Mouse (Mus musculus): Measurements from ENCODE around the gene Ctrb1. TPM values are rescaled to one million over a fixed set of nuclear protein-coding genes. Genes with fewer than 3 reads are reported as not detected.

Gene Ctrb1
- polyA plus RNA-seq, 1 experiment from 2014 or later, result not detected

DNA sequence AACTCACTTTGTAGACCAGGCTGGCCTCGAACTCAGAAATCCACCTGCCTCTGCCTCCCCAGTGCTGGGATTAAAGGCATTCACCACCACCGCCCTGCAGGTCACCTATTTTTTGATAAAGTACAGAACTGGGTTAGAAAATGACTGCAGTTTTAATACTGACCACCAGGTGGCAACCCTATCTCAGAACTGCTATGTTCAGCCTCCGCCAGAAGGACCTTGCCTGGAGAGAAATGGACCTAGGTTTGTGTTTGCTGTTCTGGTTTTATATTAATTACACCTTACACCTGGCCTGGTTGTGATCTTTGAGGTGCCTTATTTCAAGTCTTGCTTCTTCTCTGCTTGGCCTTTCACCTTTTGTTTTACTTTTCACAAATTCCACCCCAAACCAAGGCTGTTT, 12.7 kb downstream of the Ctrb1 start:
- Histone ChIP-seq H3K27me3 (ENCODE audit: control insufficient read depth, insufficient read depth, low read length) (no peaks in the 10 kb centered on the region), H3K9me3 (replicated peaks; ENCODE audit: control insufficient read depth, low read length) (no peaks in the 10 kb centered on the region; the same call in 1 of the 2 replicates), H3K4me2 (ENCODE audit: low read depth, low read length) (no peak overlapping the region), H3K4me1 (ENCODE audit: control insufficient read depth, insufficient read depth, low read length) (no peaks in the 10 kb centered on the region), H3K36me3 (replicated peaks; ENCODE audit: control insufficient read depth, insufficient read depth, low read depth, low read length) (no peaks in the 10 kb centered on the region), H3K9ac (replicated peaks; ENCODE audit: low read length) (no peak overlapping the region), H3K27ac (replicated peaks; ENCODE audit: low read depth, low read length) (no peak overlapping the region), H3K4me3 (ENCODE audit: low read depth, low read length) (no peak overlapping the region)
- no peak for ATAC-seq (replicated peaks; ENCODE audit: insufficient number of reproducible peaks, low FRiP score, low TSS enrichment, low read depth)
- 36% methylated on average over 3 of the region's 3 CpGs for WGBS
- peak; percentile 83 for DNase-seq (ENCODE audit: low spot score)

GRCm38 (mm10) chr8:111676237-111676636, 14.6 kb downstream of the Ctrb1 start:
- DNase-seq (ENCODE audit: low spot score) (no peak), ATAC-seq (replicated peaks; ENCODE audit: insufficient number of reproducible peaks, low FRiP score, low TSS enrichment, low read depth) (no peak)
- H3K9ac ChIP-seq (replicated peaks; ENCODE audit: low read length), result no peak overlapping the region
- 75% methylated on average over 8 of the region's 8 CpGs for whole genome bisulfite sequencing
- no peaks in the 10 kb centered on the region for H3K27me3 ChIP-seq (ENCODE audit: control insufficient read depth, insufficient read depth, low read length)
- no peaks in the 10 kb centered on the region for H3K4me1 ChIP-seq (ENCODE audit: control insufficient read depth, insufficient read depth, low read length)
- H3K4me2 ChIP-seq (ENCODE audit: low read depth, low read length), result no peak overlapping the region
- H3K4me3 ChIP-seq (ENCODE audit: low read depth, low read length), result no peak overlapping the region
- no peaks in the 10 kb centered on the region for H3K36me3 ChIP-seq (replicated peaks; ENCODE audit: control insufficient read depth, insufficient read depth, low read depth, low read length)
- H3K27ac ChIP-seq (replicated peaks; ENCODE audit: low read depth, low read length), result no peak overlapping the region
- no peaks in the 10 kb centered on the region; the same call in 1 of the 2 replicates for H3K9me3 ChIP-seq (replicated peaks; ENCODE audit: control insufficient read depth, low read length)

GRCm38 (mm10) chr8:111666751-111667150, 24.1 kb downstream of the Ctrb1 start:
- no peak overlapping the region for H3K9ac ChIP-seq (replicated peaks; ENCODE audit: low read length)
- H3K36me3 ChIP-seq (replicated peaks; ENCODE audit: control insufficient read depth, insufficient read depth, low read depth, low read length), result peaks cover 10% of the 10 kb centered on the region
- ATAC-seq (replicated peaks; ENCODE audit: insufficient number of reproducible peaks, low FRiP score, low TSS enrichment, low read depth) (no peak), DNase-seq (ENCODE audit: low spot score) (no peak)
- no peaks in the 10 kb centered on the region for H3K4me1 ChIP-seq (ENCODE audit: control insufficient read depth, insufficient read depth, low read length)
- H3K4me2 ChIP-seq (ENCODE audit: low read depth, low read length), result no peak overlapping the region
- H3K27me3 ChIP-seq (ENCODE audit: control insufficient read depth, insufficient read depth, low read length), result no peaks in the 10 kb centered on the region
- H3K9me3 ChIP-seq (replicated peaks; ENCODE audit: control insufficient read depth, low read length), result no peaks in the 10 kb centered on the region
- no peak overlapping the region for H3K4me3 ChIP-seq (ENCODE audit: low read depth, low read length)
- 87% methylated on average over 2 of the region's 2 CpGs for WGBS
- H3K27ac ChIP-seq (replicated peaks; ENCODE audit: low read depth, low read length), result no peak overlapping the region

GRCm38 (mm10) chr8:111662473-111662872, 28.3 kb downstream of the Ctrb1 start:
- no peaks in the 10 kb centered on the region for H3K36me3 ChIP-seq (replicated peaks; ENCODE audit: control insufficient read depth, insufficient read depth, low read depth, low read length)
- H3K9ac ChIP-seq (replicated peaks; ENCODE audit: low read length), result no peak overlapping the region
- WGBS, result 90% methylated on average over 3 of the region's 3 CpGs
- no peaks in the 10 kb centered on the region for H3K4me1 ChIP-seq (ENCODE audit: control insufficient read depth, insufficient read depth, low read length)
- no peak overlapping the region for H3K4me2 ChIP-seq (ENCODE audit: low read depth, low read length)
- no peak overlapping the region for H3K4me3 ChIP-seq (ENCODE audit: low read depth, low read length)
- DNase-seq (ENCODE audit: low spot score), result peak; percentile 57
- H3K27me3 ChIP-seq (ENCODE audit: control insufficient read depth, insufficient read depth, low read length), result no peaks in the 10 kb centered on the region
- ATAC-seq (replicated peaks; ENCODE audit: insufficient number of reproducible peaks, low FRiP score, low TSS enrichment, low read depth), result no peak
- no peak overlapping the region for H3K27ac ChIP-seq (replicated peaks; ENCODE audit: low read depth, low read length)
- H3K9me3 ChIP-seq (replicated peaks; ENCODE audit: control insufficient read depth, low read length), result no peaks in the 10 kb centered on the region

DNA sequence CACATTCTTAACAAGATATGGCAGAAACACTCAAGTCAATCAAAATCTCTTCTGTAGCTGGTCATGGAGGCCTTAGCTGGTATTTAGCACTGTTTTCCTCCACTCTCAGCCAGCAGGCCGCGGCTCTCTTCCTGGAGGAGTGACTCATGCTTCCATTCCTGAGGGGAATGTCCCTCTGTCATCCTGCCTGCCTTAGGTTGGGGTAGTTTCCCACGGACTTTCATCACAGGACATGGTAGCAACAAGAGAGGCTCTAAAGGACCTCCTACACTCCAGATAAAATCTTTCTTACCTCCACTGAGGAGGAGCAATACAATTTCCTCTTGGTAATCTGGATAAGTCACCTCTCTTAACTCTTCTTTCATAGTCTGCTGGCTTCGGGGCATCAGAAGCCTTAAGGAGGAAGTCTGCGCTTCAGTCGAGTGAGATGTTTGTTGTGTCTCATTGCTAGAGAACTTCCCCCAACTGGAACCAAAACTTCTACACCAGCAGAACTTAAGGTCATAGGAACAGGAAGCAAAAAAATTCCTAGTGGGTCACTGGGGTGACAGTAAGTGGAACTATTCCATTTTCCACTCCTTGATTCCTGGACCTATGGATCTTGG, 31.9 kb downstream of the Ctrb1 start:
- H3K4me3 ChIP-seq (ENCODE audit: low read depth, low read length), result no peak overlapping the region
- H3K9me3 ChIP-seq (replicated peaks; ENCODE audit: control insufficient read depth, low read length), result no peaks in the 10 kb centered on the region
- no peak for ATAC-seq (replicated peaks; ENCODE audit: insufficient number of reproducible peaks, low FRiP score, low TSS enrichment, low read depth)
- DNase-seq (ENCODE audit: low spot score), result no peak
- H3K4me1 ChIP-seq (ENCODE audit: control insufficient read depth, insufficient read depth, low read length), result no peaks in the 10 kb centered on the region
- no peaks in the 10 kb centered on the region for H3K27me3 ChIP-seq (ENCODE audit: control insufficient read depth, insufficient read depth, low read length)
- H3K4me2 ChIP-seq (ENCODE audit: low read depth, low read length), result no peak overlapping the region
- no peak overlapping the region for H3K27ac ChIP-seq (replicated peaks; ENCODE audit: low read depth, low read length)
- WGBS, result 83% methylated on average over 6 of the region's 6 CpGs
- H3K9ac ChIP-seq (replicated peaks; ENCODE audit: low read length), result no peak overlapping the region
- no peaks in the 10 kb centered on the region for H3K36me3 ChIP-seq (replicated peaks; ENCODE audit: control insufficient read depth, insufficient read depth, low read depth, low read length)

GRCm38 (mm10) chr8:111657312-111657854, 33.4 kb downstream of the Ctrb1 start:
- no peak for DNase-seq (ENCODE audit: low spot score)
- H3K27ac ChIP-seq (replicated peaks; ENCODE audit: low read depth, low read length), result no peak overlapping the region

GRCm38 (mm10) chr8:111653524-111653923, 37.3 kb downstream of the Ctrb1 start:
- no peak overlapping the region for H3K4me2 ChIP-seq (ENCODE audit: low read depth, low read length)
- H3K4me3 ChIP-seq (ENCODE audit: low read depth, low read length), result no peak overlapping the region
- 92% methylated on average over 2 of the region's 2 CpGs for WGBS

More at GRCm38 (mm10) chr8:111657312-111657854, 33.4 kb downstream of the Ctrb1 start:
- ATAC-seq (replicated peaks; ENCODE audit: insufficient number of reproducible peaks, low FRiP score, low TSS enrichment, low read depth), result no peak
- Histone ChIP-seq H3K36me3 (replicated peaks; ENCODE audit: control insufficient read depth, insufficient read depth, low read depth, low read length) (no peaks in the 10 kb centered on the region), H3K4me1 (ENCODE audit: control insufficient read depth, insufficient read depth, low read length) (no peaks in the 10 kb centered on the region), H3K9ac (replicated peaks; ENCODE audit: low read length) (no peak overlapping the region), H3K9me3 (replicated peaks; ENCODE audit: control insufficient read depth, low read length) (no peaks in the 10 kb centered on the region), H3K27me3 (ENCODE audit: control insufficient read depth, insufficient read depth, low read length) (no peaks in the 10 kb centered on the region), H3K4me2 (ENCODE audit: low read depth, low read length) (no peak overlapping the region), H3K4me3 (ENCODE audit: low read depth, low read length) (no peak overlapping the region)
- 32% methylated on average over 1 of the region's 1 CpGs for WGBS

GRCm38 (mm10) chr8:111650651-111651050, 40.2 kb downstream of the Ctrb1 start:
- Histone ChIP-seq H3K27me3 (ENCODE audit: control insufficient read depth, insufficient read depth, low read length) (no peaks in the 10 kb centered on the region), H3K9ac (replicated peaks; ENCODE audit: low read length) (no peak overlapping the region), H3K4me2 (ENCODE audit: low read depth, low read length) (no peak overlapping the region), H3K4me1 (ENCODE audit: control insufficient read depth, insufficient read depth, low read length) (no peaks in the 10 kb centered on the region), H3K36me3 (replicated peaks; ENCODE audit: control insufficient read depth, insufficient read depth, low read depth, low read length) (no peaks in the 10 kb centered on the region), H3K9me3 (replicated peaks; ENCODE audit: control insufficient read depth, low read length) (no peaks in the 10 kb centered on the region), H3K4me3 (ENCODE audit: low read depth, low read length) (no peak overlapping the region), H3K27ac (replicated peaks; ENCODE audit: low read depth, low read length) (no peak overlapping the region)
- WGBS, result 88% methylated on average over 3 of the region's 3 CpGs
- ATAC-seq (replicated peaks; ENCODE audit: insufficient number of reproducible peaks, low FRiP score, low TSS enrichment, low read depth) (no peak), DNase-seq (ENCODE audit: low spot score) (no peak)

More at GRCm38 (mm10) chr8:111653524-111653923, 37.3 kb downstream of the Ctrb1 start:
- no peaks in the 10 kb centered on the region for H3K27me3 ChIP-seq (ENCODE audit: control insufficient read depth, insufficient read depth, low read length)
- DNase-seq (ENCODE audit: low spot score) (no peak), ATAC-seq (replicated peaks; ENCODE audit: insufficient number of reproducible peaks, low FRiP score, low TSS enrichment, low read depth) (no peak)
- H3K36me3 ChIP-seq (replicated peaks; ENCODE audit: control insufficient read depth, insufficient read depth, low read depth, low read length), result no peaks in the 10 kb centered on the region
- no peaks in the 10 kb centered on the region for H3K9me3 ChIP-seq (replicated peaks; ENCODE audit: control insufficient read depth, low read length)
- no peak overlapping the region for H3K27ac ChIP-seq (replicated peaks; ENCODE audit: low read depth, low read length)
- no peaks in the 10 kb centered on the region for H3K4me1 ChIP-seq (ENCODE audit: control insufficient read depth, insufficient read depth, low read length)
- no peak overlapping the region for H3K9ac ChIP-seq (replicated peaks; ENCODE audit: low read length)
